Mouse (Mus musculus): ENCODE data around the gene Tmem107.

Gene Tmem107

DNA sequence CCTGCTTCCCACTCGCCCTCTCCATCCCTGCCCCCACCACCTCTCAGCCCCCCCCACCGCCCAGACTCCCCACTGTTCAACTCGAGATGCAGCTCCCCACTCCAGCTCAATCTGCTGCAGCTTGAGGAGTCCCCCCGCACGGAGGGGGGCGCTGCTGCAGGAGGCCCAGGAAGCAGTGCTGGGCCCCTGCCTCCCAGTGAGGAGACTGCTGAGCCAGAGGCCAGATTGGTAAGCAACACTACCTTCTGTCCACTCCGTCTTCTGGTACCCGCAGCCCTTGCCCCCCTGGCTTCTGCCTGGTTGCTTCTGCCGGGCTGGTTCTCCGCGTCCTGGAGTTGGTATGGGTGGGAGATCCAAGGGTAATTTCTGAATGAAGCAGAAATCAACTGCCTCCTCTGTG, 36.2 kb downstream of the Tmem107 start:
- no peak for DNase-seq (ENCODE audit: low read depth, low spot score)

DNA sequence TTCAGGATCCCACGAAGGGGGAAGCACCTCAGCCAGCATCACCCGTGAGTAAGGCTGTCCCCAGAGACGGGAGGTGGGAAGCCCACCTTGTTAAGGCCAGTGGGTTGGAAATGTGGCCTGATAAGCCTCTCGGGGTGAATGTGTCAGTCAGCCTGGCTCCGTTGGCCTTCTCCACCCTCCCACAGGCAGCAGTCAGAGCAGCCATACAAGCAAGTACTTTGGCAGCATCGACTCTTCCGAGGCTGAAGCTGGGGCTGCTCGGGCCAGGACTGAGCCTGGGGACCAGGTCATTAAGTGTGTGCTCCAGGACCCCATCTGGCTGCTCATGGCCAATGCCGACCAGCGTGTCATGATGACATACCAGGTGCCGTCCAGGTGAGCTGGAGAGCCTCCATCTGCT, 37.1 kb downstream of the Tmem107 start:
- no peak for DNase-seq (ENCODE audit: low read depth, low spot score)

DNA sequence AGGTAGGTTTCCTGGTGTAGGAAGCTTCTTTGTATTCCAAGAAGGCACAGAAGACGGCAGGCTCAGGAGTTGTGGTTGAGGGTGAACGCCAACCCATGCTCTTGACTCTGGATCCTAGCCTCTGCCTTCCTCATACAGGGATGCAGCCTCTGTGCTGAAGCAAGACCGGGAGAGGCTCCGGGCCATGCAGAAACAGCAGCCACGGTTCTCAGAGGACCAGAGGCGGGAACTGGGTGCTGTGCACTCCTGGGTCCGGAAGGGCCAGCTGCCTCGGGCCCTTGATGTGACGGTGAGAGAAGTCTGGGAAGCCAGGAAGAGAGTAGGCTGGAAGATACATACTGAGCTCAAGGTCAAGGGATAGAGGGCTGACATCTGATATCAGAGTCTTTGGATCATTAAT, 37.6 kb downstream of the Tmem107 start:
- no peak for DNase-seq (ENCODE audit: low read depth, low spot score)

DNA sequence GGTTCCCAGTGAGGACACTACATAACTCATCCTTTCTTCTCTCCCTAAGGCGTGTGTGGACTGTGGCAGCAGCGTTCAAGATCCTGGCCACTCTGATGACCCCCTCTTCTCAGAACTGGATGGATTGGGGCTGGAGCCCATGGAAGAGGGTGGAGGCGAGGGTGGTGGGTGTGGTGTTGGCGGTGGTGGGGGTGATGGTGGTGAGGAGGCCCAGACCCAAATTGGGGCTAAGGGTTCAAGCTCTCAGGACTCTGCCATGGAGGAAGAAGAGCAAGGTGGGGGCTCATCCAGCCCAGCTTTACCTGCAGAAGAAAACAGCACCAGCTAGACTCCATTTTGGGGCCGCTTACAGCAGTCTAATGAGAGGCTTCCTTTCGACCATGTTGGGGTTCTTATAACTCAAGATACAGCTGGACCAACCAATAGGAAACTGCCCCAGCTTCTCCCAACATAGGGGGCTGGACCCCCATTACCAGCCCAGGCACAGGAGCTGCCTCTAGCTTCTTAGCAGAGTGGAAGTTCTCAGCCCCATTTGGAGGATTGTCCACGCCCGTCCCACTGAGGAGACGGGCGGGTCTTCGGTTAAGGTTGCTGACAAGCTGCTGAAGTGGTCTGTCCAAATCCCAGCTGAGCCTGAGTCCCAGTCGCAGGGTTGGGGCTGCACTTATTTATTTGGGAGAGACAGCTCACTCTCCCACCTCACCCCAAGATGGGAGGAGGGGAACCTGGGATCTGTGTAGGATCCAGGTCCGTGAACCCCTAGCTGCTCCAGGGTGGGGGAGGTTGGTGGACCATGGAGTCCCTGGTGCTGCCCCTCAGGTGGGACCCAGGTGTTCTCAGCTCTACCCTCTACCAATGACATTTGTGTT, 38.7 kb downstream of the Tmem107 start:
- DNase-seq (ENCODE audit: low read depth, low spot score), result no peak

DNA sequence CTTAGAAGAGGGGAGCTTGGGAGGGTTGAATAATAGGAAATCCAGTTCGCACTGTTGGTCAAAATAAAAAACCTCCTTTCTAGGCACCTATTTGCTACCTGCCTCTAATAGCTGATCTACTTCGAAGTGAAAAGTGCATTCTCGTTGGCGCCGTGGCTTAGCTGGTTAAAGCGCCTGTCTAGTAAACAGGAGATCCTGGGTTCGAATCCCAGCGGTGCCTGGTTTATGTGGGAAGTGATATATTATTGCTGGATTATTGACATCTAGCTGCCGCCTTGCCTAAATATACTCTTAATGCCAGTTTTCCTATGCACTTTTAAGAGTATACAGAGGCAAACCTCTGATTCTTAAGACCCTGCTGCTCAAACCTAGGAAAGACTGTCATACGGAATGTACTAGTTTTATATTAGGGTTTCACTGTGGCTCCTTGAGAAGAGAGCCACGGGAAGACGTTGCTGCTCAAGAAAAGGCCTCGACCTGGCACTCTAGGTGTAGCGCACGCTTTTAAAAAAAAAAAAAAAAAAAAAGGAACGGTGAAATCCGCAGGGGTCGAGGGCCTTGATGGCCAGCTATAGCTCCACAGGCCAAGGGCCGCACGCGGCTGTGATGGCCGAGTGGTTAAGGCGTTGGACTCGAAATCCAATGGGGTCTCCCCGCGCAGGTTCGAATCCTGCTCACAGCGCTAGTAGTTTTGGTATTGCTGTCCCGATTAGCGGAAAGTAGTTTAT, 39.9 kb downstream of the Tmem107 start:
- peak; percentile 88 for DNase-seq (ENCODE audit: low read depth, low spot score)

DNA sequence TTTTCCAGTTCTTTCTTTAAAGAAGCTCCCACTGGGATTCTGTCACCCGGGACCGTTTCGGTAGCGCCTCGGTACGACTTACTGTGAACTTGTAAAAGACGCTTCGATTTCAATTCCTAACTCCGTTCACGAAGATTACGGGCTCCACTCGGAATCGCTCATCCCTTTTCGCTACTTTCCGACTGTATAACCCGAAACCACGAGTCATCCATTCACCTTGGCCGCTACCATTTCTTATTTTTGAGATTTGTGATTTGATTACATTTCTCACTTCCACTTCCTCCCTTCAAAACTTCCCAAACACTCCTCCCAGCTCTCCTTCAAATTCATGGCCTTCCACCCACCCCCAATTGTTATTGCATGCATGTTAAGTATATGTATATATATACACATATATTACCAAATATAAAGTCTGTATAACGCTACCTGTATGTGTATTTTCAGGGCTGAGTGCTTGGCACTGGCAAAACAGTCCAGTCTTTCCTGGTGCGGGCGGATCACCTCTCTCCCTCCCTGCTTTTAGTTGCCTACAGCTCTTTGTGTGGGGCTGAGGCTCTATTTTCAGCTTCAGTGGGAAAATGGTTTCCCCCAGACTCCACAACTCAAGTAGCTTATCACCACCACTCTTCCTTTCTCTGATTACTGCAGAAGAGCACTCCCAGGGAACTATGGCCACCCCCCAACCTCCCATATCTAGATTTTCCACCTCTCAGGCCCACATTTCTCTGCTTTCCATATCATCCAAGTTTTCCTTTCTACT, 40.6 kb downstream of the Tmem107 start:
- DNase-seq (ENCODE audit: low read depth, low spot score), result no peak

DNA sequence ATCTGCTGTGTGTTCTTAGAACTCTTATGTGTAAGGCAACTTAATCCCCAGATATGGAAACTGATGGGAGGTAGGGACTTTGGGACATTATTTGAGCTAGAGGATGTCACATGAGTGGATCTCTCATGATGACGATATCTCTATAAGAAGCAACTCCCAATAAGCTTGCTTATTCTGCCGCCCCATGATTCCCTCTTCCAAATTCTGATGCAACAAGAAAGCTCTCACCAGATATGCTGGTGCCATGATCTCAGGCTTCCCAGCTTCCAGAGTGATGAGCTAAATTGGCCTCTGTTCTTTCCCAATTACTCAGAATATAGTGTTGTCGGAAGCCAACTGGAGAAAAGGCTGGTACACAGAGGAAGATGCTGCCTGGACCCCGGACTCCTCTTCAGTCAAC, 41.3 kb downstream of the Tmem107 start:
- no peak for DNase-seq (ENCODE audit: low read depth, low spot score)

DNA sequence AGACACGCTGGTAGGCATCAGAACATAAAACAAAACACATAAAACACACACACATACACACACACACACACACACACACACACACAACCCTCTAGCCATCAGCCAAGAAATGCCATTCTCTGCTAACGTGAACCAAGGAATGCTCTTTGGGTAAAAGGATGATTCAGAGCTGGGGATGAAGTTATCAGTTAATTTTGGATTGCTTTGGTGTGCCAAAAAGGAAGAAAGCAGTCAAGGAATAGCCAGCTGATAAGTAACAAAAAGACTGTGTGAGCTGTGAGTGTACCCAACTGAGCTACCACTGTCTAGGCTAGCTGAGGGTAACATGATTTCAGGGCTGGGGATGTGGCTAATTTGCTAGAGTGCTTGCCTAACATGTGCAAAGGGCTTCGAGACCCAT, 43.4 kb downstream of the Tmem107 start:
- no peak for DNase-seq (ENCODE audit: low read depth, low spot score)

DNA sequence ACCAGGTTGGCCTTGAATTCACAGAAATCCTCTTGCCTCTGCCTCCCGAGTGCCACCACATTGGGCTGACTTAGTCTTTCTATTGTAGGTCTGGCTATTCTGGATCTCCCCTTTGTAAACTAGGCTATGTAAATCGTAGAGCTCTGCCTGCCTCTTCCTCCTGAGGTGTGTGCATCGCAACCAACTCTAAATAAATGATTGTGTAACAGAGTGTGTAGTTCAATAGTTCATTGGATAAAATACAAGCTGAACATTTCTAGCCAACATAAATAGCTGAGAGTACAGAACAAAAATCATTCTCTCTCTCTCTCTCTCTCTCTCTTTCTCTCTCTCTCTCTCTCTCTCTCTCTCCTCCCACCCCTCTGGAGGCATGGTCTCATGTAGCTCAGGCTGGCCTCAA, 44.0 kb downstream of the Tmem107 start:
- no peak for DNase-seq (ENCODE audit: low read depth, low spot score)

DNA sequence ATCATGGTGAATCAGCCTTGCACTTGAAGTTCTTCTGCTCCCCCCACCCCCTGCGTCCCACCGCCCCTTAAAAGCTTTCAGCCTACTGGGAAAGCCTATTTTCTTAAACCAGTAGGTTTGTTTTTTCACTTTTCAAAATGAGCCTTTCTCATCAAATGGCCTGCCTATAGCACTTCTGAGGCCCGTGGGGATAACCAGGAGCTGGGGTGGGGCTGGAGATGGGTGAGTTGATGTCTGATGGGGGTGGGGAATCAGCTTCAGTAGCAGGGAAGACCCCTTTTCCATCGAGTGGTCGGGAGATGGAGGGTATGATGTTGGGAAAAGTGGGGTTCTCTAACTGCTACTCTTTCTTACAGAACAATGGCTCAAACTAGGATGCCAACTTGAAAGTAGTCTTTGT, 46.2 kb downstream of the Tmem107 start:
- DNase-seq (ENCODE audit: low read depth, low spot score), result no peak

DNA sequence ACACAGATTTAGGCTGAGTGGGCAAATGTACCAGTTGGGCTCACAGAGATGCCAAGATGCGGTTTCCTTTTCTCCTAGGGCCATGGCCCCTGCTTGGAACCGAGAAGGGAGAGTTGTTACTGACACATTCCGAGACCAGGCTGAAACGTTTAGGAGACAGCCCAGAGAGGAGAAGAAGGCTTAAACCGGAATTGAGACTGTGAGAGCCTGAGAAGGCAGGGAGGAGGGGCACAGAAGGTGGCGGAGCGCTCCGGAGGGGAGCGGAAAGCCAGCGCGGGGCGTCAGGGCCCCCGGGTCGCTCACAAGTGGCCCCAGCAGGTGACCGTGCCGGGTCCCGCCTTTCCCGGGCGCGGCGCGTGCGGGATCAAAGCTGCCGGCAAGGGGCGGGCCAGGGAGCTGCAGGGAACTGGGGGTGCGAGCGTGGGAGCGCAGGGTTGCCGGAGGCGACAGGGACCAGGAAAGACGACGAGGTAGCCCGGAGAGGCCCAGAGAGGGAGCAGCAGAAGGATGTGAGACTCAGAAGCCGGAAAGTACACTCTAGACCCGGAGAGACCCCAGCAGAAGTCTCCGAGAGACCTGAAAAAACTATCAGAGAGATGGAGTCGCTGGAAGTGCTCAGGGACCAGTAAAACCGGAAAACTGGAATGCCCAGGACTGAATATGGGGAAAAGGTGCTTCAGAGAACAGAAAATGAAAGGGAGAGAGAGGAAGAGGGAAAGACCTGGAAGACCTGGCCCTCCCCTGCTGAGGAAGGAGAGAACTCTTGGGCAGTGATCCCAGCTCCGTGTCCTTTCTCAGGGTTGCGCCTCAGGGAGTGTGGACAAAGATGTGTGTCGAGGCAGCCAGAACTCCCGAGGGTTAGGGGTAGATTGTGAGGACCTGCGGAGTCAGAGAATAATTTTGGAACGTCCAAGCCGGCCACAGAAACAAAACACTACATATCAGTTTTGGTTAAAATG, 47.4 kb downstream of the Tmem107 start:
- DNase-seq (ENCODE audit: low read depth, low spot score), result peak; percentile 72

DNA sequence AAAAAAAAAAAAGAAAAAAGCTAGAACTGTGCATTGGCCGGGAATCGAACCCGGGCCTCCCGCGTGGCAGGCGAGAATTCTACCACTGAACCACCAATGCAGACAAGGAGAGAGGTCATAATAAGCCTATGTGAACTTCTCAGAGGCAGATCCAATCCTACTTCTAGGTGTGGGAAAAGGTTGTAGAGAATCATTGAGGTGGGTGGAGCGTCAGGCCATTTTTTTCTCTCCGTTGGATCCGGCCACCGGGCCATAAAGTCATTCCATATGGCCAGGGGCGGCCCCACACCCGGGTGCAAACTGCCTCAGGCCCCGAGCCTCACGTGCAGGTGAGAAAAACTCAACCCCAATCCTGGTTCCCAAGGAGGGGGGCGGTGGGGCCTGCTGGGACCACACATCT, 48.2 kb downstream of the Tmem107 start:
- peak; percentile 88 for DNase-seq (ENCODE audit: low read depth, low spot score)

DNA sequence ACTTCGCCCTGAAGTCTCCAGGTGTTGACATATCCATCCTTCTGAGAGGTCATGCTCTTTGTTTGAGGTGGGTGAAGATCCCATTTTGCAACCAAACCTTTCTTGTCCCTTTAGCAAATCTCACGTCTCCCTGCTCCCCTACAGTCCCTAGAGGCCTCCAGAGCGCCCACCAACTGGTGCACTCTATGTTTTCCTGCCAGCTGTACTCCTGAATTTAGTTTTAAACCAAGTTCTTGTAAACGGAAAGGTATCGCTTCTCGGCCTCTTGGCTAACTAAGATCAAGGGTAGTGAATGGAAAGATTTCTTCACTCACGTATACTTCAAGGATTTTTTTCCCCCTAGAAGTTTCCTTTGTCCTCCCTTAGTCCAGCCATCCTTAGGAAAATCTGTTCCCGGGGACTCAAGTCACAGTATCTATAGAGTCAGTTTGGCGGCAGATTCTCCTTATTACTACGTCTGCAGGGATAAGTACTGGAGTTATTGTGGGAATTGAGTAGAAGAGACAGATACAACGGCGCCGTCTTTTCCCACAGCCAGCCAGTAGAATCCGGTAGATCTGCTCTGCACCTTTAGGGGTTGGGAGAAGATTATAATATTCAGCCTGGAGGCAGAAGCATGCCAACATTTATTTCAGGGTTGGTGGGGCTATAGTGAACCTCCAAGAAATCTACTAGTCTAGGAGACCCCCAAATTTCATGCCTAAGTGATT, 49.0 kb downstream of the Tmem107 start:
- DNase-seq (ENCODE audit: low read depth, low spot score), result no peak

DNA sequence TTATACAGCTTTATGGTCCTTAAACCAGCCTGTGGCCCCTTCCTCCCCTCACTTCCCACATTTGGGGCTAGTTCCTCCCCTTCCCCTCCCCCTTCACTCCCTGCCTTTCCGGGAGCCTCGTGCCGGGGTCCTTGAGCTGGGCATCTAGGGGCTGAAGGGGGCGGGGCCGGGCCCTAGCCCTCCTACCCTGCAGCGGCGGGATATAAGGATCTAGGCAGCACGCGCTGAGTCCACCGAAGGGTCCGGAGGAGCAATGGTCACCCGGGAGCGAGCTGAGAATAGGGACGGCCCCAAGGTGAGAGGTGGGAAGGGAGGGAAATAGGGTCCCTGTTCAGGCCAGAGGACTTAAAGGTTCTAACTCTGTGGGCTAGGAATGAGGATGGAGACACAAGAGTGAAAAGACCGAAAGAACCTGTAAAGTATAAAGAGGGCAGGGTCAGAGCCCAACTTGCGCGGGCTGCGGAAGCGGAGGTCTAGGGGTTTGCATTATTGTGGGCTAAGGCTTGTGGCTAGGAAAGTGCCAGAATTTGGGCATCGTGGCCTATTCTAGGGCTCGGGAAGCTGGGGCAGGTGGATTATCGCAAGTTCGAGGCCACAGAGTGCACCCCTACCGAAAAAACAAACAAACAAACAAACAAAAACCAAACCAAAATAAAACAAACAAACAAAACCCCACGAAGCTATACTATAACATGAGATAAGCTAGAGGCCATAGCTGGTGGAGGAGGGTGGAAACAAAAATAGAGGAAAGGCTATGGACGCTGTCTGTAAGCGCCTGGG, 49.8 kb downstream of the Tmem107 start, which contains the start of gene Hes7:
Gene Hes7, plus strand, starts transcription at position 184 of the 780 bp plus-strand sequence.
- peak; percentile 44 for DNase-seq (ENCODE audit: low read depth, low spot score)

DNA sequence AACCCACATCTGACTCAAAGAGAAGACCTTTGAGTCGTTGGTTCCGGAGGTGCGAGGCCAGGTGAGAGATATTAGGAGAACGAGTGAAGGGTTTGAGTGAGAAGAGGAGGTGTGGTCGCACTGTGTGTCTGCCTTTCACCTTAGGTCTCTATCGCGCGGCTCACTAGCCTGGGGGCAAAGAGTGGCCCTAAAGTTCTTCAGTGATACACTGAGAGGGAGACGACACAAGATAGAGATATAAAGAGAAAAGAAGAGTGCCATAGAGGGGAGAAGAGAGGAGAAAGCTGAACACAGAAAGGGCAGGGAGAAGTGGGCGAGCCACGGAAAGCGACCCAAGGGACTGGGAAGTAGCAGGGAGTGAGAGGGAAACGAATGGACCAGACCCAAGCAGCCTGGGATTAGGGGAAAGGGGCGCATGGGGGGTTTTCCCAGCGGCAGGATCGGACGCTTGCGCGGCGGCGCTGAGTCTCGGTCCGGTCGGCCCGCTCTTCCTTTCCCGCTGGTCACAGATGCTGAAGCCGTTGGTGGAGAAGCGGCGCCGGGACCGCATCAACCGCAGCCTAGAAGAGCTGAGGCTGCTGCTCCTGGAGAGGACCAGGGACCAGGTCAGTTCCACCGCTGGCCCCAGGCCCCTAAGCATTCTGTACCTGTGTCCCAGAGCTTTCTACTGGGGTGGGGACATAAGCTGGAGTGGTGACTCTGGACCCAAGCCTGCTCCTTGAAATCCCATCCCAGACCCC, 50.6 kb downstream of the Tmem107 start:
- peak; percentile 48 for DNase-seq (ENCODE audit: low read depth, low spot score)

DNA sequence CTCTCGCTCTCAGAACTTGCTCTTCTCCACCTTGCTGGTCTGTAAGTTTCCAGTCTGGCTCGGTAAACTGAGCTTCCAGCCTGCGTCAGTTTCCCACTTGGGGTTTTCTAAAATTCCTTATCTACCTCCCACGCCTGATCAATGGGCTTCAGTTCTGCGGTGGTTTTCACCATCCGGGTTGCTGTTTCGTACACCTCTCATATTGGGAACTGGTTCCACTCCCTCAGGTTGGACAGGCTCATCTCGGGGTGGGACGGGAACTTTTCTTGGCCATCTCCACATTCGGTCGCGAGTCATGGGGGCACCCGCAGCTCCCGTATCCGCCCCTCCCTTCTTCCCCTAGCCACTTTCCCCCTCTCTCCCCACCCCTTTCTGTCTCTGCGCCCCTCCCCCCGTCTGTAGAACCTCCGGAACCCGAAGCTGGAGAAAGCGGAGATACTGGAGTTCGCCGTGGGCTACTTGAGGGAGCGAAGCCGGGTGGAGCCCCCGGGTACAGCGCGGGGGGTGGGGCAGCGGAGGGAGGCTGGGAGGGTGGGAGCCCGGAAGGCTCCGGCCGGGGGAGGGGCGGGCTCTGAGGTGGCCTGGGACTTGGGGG, 51.2 kb downstream of the Tmem107 start:
- peak; percentile 63 for DNase-seq (ENCODE audit: low read depth, low spot score)

DNA sequence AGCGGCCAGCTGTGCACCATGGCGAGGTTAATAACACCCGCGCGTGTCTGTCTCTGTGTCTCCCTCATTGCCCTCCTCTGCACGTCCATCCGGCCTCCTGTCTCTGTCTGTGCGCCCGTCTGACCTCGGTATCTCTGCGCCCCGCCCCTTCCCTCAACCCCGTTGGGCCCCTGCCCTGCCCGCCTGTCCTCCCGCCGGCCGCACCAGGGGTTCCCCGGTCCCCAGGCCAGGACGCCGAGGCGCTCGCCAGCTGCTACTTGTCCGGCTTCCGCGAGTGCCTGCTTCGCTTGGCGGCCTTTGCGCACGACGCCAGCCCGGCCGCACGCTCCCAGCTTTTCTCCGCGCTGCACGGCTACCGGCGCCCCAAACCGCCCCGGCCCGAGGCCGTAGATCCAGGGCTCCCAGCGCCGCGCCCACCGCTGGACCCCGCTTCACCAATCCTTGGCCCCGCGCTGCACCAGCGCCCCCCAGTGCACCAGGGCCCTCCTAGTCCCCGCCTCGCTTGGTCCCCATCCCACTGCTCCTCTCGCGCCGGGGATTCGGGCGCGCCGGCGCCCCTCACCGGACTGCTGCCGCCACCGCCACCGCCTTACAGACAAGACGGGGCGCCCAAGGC, 51.8 kb downstream of the Tmem107 start, which contains the start of gene 9130213A22Rik:
Gene 9130213A22Rik, minus strand, starts transcription at position 254 of the 616 bp plus-strand sequence.
- peak; percentile 73 for DNase-seq (ENCODE audit: low read depth, low spot score)

Measured in CD4-positive, CD25-positive, alpha-beta regulatory T cell, adult 2 months (primary cell).